Mouse (Mus musculus): ENCODE data around the gene Ccser2. TPM values are rescaled to one million over a fixed set of nuclear protein-coding genes. Genes with fewer than 3 reads are reported as not detected.
A peak's percentile ranks its signal among the peaks of the same experiment; 100 is the strongest.

Gene Ccser2
- 33.9 and 34.8 TPM in 2 replicates for polyA plus RNA-seq (2014; fragmentation: Nextera tagmentation; extraction: Ambion mirVana)

- Histone ChIP-seq H3K36me3 (ENCODE audit: insufficient read depth) (no peaks in the 10 kb centered on the region), H3K9me3 (ENCODE audit: low read depth, low read length) (no peaks in the 10 kb centered on the region), H3K4me2 (peak within 1 kb of the TSS; percentile 67), H3K4me3 (ENCODE audit: low read depth, low read length) (peak within 1 kb of the TSS; percentile 82), H3K9ac (peak within 1 kb of the TSS; percentile 81), H3K27ac (ENCODE audit: low read depth) (peak within 1 kb of the TSS; percentile 83), H3K27me3 (ENCODE audit: insufficient read depth, low read length) (no peaks in the 10 kb centered on the region), H3K4me1 (ENCODE audit: insufficient read depth) (no peaks in the 10 kb centered on the region)
- DNase-seq = peak; percentile 98
- no peak for TF ChIP-seq CTCF (IDR thresholded peaks at IDR 0.05; ENCODE audit: low read depth)
- ATAC-seq (ENCODE audit: insufficient read depth) = peak; percentile 100
- WGBS = 1% methylated on average over 39 of the region's 39 CpGs
These were observed at the start of gene Ccser2 for GRCm38 (mm10) chr14:36968628-36969147. Gene Ccser2, minus strand, starts transcription at chr14:36968777.

- H3K36me3 ChIP-seq (ENCODE audit: insufficient read depth) = no peaks in the 10 kb centered on the region
- H3K4me2 ChIP-seq = no peak overlapping the region
- ATAC-seq (ENCODE audit: insufficient read depth) (no peak), DNase-seq (peak; percentile 82)
- H3K4me3 ChIP-seq (ENCODE audit: low read depth, low read length) = no peak overlapping the region
- H3K27ac ChIP-seq (ENCODE audit: low read depth) = no peak overlapping the region
- H3K9me3 ChIP-seq (ENCODE audit: low read depth, low read length) = no peaks in the 10 kb centered on the region
- no peak for TF ChIP-seq CTCF (IDR thresholded peaks at IDR 0.05; ENCODE audit: low read depth)
- no peaks in the 10 kb centered on the region for H3K4me1 ChIP-seq (ENCODE audit: insufficient read depth)
- no peak overlapping the region for H3K9ac ChIP-seq
- H3K27me3 ChIP-seq (ENCODE audit: insufficient read depth, low read length) = no peaks in the 10 kb centered on the region
- 35% methylated on average over 5 of the region's 5 CpGs for WGBS
These were observed 47.3 kb upstream of the Ccser2 start for GRCm38 (mm10) chr14:37015894-37016293.

- Histone ChIP-seq H3K27me3 (ENCODE audit: insufficient read depth, low read length) (no peaks in the 10 kb centered on the region), H3K27ac (ENCODE audit: low read depth) (no peak overlapping the region), H3K9ac (no peak overlapping the region), H3K9me3 (ENCODE audit: low read depth, low read length) (no peaks in the 10 kb centered on the region), H3K4me2 (no peak overlapping the region), H3K4me3 (ENCODE audit: low read depth, low read length) (no peak overlapping the region), H3K36me3 (ENCODE audit: insufficient read depth) (no peaks in the 10 kb centered on the region), H3K4me1 (ENCODE audit: insufficient read depth) (no peaks in the 10 kb centered on the region)
- ATAC-seq (ENCODE audit: insufficient read depth) (no peak), DNase-seq (no peak)
- TF ChIP-seq CTCF (IDR thresholded peaks at IDR 0.05; ENCODE audit: low read depth) = no peak
- 56% methylated on average over 3 of the region's 3 CpGs for WGBS
These were observed 45.1 kb upstream of the Ccser2 start for GRCm38 (mm10) chr14:37013644-37014043.

- DNase-seq (no peak), ATAC-seq (ENCODE audit: insufficient read depth) (no peak)
- H3K9me3 ChIP-seq (ENCODE audit: low read depth, low read length) = no peaks in the 10 kb centered on the region
- no peaks in the 10 kb centered on the region for H3K4me1 ChIP-seq (ENCODE audit: insufficient read depth)
- no peak overlapping the region for H3K27ac ChIP-seq (ENCODE audit: low read depth)
- no peaks in the 10 kb centered on the region for H3K27me3 ChIP-seq (ENCODE audit: insufficient read depth, low read length)
- H3K36me3 ChIP-seq (ENCODE audit: insufficient read depth) = no peaks in the 10 kb centered on the region
- no peak overlapping the region for H3K4me3 ChIP-seq (ENCODE audit: low read depth, low read length)
- no peak overlapping the region for H3K9ac ChIP-seq
- H3K4me2 ChIP-seq = no peak overlapping the region
- no peak for TF ChIP-seq CTCF (IDR thresholded peaks at IDR 0.05; ENCODE audit: low read depth)
- 82% methylated on average over 2 of the region's 2 CpGs for WGBS
These were observed 41.1 kb upstream of the Ccser2 start for GRCm38 (mm10) chr14:37009686-37010085.

GRCm38 (mm10) chr14:37006489-37006888 lies 37.9 kb upstream of the Ccser2 start:
- no peak for ATAC-seq (ENCODE audit: insufficient read depth)
- WGBS = 72% methylated on average over 8 of the region's 8 CpGs

GRCm38 (mm10) chr14:37005865-37006264 lies 37.3 kb upstream of the Ccser2 start:
- 20% methylated on average over 3 of the region's 3 CpGs for WGBS
- H3K27ac ChIP-seq (ENCODE audit: low read depth) = no peak overlapping the region
- H3K27me3 ChIP-seq (ENCODE audit: insufficient read depth, low read length) = no peaks in the 10 kb centered on the region
- no peaks in the 10 kb centered on the region for H3K36me3 ChIP-seq (ENCODE audit: insufficient read depth)
- no peaks in the 10 kb centered on the region for H3K9me3 ChIP-seq (ENCODE audit: low read depth, low read length)
- ATAC-seq (ENCODE audit: insufficient read depth) (no peak), DNase-seq (no peak)
- H3K4me1 ChIP-seq (ENCODE audit: insufficient read depth) = no peaks in the 10 kb centered on the region
- H3K9ac ChIP-seq = no peak overlapping the region
- no peak for TF ChIP-seq CTCF (IDR thresholded peaks at IDR 0.05; ENCODE audit: low read depth)
- no peak overlapping the region for H3K4me3 ChIP-seq (ENCODE audit: low read depth, low read length)
- H3K4me2 ChIP-seq = no peak overlapping the region

More at GRCm38 (mm10) chr14:37006489-37006888, 37.9 kb upstream of the Ccser2 start:
- H3K4me2 ChIP-seq = no peak overlapping the region
- DNase-seq = no peak
- no peak overlapping the region for H3K9ac ChIP-seq
- H3K27ac ChIP-seq (ENCODE audit: low read depth) = no peak overlapping the region
- H3K9me3 ChIP-seq (ENCODE audit: low read depth, low read length) = no peaks in the 10 kb centered on the region
- no peaks in the 10 kb centered on the region for H3K27me3 ChIP-seq (ENCODE audit: insufficient read depth, low read length)
- no peaks in the 10 kb centered on the region for H3K4me1 ChIP-seq (ENCODE audit: insufficient read depth)
- H3K36me3 ChIP-seq (ENCODE audit: insufficient read depth) = no peaks in the 10 kb centered on the region
- H3K4me3 ChIP-seq (ENCODE audit: low read depth, low read length) = no peak overlapping the region
- no peak for TF ChIP-seq CTCF (IDR thresholded peaks at IDR 0.05; ENCODE audit: low read depth)

GRCm38 (mm10) chr14:37003431-37004095 lies 35.0 kb upstream of the Ccser2 start:
- no peaks in the 10 kb centered on the region for H3K9me3 ChIP-seq (ENCODE audit: low read depth, low read length)
- TF ChIP-seq CTCF (IDR thresholded peaks at IDR 0.05; ENCODE audit: low read depth) = no peak
- ATAC-seq (ENCODE audit: insufficient read depth) (no peak), DNase-seq (no peak)
- no peaks in the 10 kb centered on the region for H3K27me3 ChIP-seq (ENCODE audit: insufficient read depth, low read length)
- no peak overlapping the region for H3K27ac ChIP-seq (ENCODE audit: low read depth)
- H3K4me2 ChIP-seq = no peak overlapping the region
- no peaks in the 10 kb centered on the region for H3K4me1 ChIP-seq (ENCODE audit: insufficient read depth)
- 71% methylated on average over 8 of the region's 8 CpGs for WGBS
- no peak overlapping the region for H3K4me3 ChIP-seq (ENCODE audit: low read depth, low read length)
- H3K9ac ChIP-seq = no peak overlapping the region
- H3K36me3 ChIP-seq (ENCODE audit: insufficient read depth) = no peaks in the 10 kb centered on the region

Data from lung, embryonic 14.5 days (tissue).